Mouse (Mus musculus): ENCODE data around the gene Tex21.

DNA sequence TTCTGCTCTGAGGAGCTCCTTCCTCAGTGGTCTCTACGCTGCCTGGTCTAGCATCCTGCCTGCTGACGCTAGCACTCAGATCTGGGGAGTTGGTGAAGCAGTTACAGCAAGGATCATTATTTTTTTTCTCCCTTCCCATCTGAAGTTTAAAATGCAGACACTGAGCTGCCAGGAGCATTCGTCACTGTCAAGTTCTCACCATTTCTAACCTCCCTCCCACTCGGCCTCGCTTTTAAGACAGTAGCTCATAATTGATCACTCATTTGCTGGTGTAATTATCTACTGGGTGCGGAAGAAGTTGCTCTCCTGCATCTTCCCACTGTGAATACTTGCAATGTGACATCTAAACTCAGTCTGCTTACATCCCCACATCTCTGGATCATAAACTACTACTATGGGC, 38.9 kb upstream of the Tex21 start:
- no peak for TF ChIP-seq MYOD1 (IDR thresholded peaks at IDR 0.05; ENCODE audit: control insufficient read depth, insufficient read length, low read depth)
- no peak for TF ChIP-seq CTCF (IDR thresholded peaks at IDR 0.05; ENCODE audit: control insufficient read depth, insufficient read depth, insufficient read length)
- TF ChIP-seq MAX (IDR thresholded peaks at IDR 0.05) = no peak
- no peak for TF ChIP-seq USF1 (IDR thresholded peaks at IDR 0.05; ENCODE audit: low read depth)
- TF ChIP-seq MYOG (IDR thresholded peaks at IDR 0.05; ENCODE audit: control insufficient read depth, extremely low read depth, insufficient read length) = no peak
- no peak for TF ChIP-seq FOSL1 (IDR thresholded peaks at IDR 0.05; ENCODE audit: insufficient read depth, low read length, poor library complexity, severe bottlenecking)
- no peak for TF ChIP-seq CEBPB (IDR thresholded peaks at IDR 0.05; ENCODE audit: low read depth)

All from C2C12 (cell line).